Mouse (Mus musculus) B cell, adult 2 months (primary cell): Measurements from ENCODE around the gene Dlg2.

Source experiments
- DNase-seq, 2 experiments: peaks; one replicate each; pipeline ENCODE4 v3.0.0; 2022

The Dlg2 gene

GRCm38 (mm10) chr7:91457207-91457606 lies 980.7 kb downstream of the Dlg2 start:
- DNase-seq, result peak; percentile 2 to 10

- no peak for DNase-seq
Observed at GRCm38 (mm10) chr7:91461352-91461751, 984.9 kb downstream of the Dlg2 start.

GRCm38 (mm10) chr7:91463256-91463655 lies 986.8 kb downstream of the Dlg2 start:
- no peak for DNase-seq

GRCm38 (mm10) chr7:91467061-91467460 lies 990.6 kb downstream of the Dlg2 start:
- no peak for DNase-seq

GRCm38 (mm10) chr7:91479145-91479544 lies 1002.7 kb downstream of the Dlg2 start:
- DNase-seq, result no peak

GRCm38 (mm10) chr7:91481574-91482197 lies 1005.2 kb downstream of the Dlg2 start:
- DNase-seq, result no peak

- no peak for DNase-seq
Observed at GRCm38 (mm10) chr7:91493234-91493633, 1016.8 kb downstream of the Dlg2 start.

- no peak for DNase-seq
Observed at GRCm38 (mm10) chr7:91495526-91495925, 1019.1 kb downstream of the Dlg2 start.

GRCm38 (mm10) chr7:91511119-91511518 lies 1034.6 kb downstream of the Dlg2 start:
- DNase-seq, result no peak

GRCm38 (mm10) chr7:91514445-91514844 lies 1038.0 kb downstream of the Dlg2 start:
- DNase-seq, result no peak

GRCm38 (mm10) chr7:91516225-91516624 lies 1039.8 kb downstream of the Dlg2 start:
- DNase-seq, result no peak

- DNase-seq, result no peak
Observed at GRCm38 (mm10) chr7:91525859-91526258, 1049.4 kb downstream of the Dlg2 start.

- no peak for DNase-seq
Observed at GRCm38 (mm10) chr7:91542597-91543285, 1066.3 kb downstream of the Dlg2 start.

- no peak for DNase-seq
Observed at GRCm38 (mm10) chr7:91543286-91543650, 1066.8 kb downstream of the Dlg2 start.

- DNase-seq, result no peak
Observed at GRCm38 (mm10) chr7:91544600-91544999, 1068.1 kb downstream of the Dlg2 start.

GRCm38 (mm10) chr7:91548796-91549195 lies 1072.3 kb downstream of the Dlg2 start:
- no peak for DNase-seq

GRCm38 (mm10) chr7:91557582-91557981 lies 1081.1 kb downstream of the Dlg2 start:
- no peak for DNase-seq

GRCm38 (mm10) chr7:91567423-91567822 lies 1091.0 kb downstream of the Dlg2 start:
- DNase-seq, result no peak

- no peak for DNase-seq
Observed at GRCm38 (mm10) chr7:91570969-91571368, 1094.5 kb downstream of the Dlg2 start.

GRCm38 (mm10) chr7:91572666-91573065 lies 1096.2 kb downstream of the Dlg2 start:
- DNase-seq, result no peak

- DNase-seq, result no peak
Observed at GRCm38 (mm10) chr7:91573321-91573720, 1096.8 kb downstream of the Dlg2 start.

- no peak for DNase-seq
Observed at GRCm38 (mm10) chr7:91576216-91576615, 1099.7 kb downstream of the Dlg2 start.

- DNase-seq, result no peak
Observed at GRCm38 (mm10) chr7:91582203-91582602, 1105.7 kb downstream of the Dlg2 start.

GRCm38 (mm10) chr7:91583566-91583965 lies 1107.1 kb downstream of the Dlg2 start:
- DNase-seq, result no peak
